Mouse (Mus musculus) brain, adult 10 weeks (tissue): ENCODE data around the gene Reg3g. TPM values are rescaled to one million over a fixed set of nuclear protein-coding genes. Genes with fewer than 3 reads are reported as not detected.

ENCODE experiments used
- polyA plus RNA-seq: library from polyadenylated mRNA; stranded (reverse); fragments of 350-450 nt; fragmentation: Illumina TruSeq; extraction: RNeasy Lipid Tissue Mini Kit (QIAGEN cat#74804); gene quantifications from one replicate; pipeline ENCODE4 v1.2.3, GENCODE M21; 2015; ENCODE audit warnings: low read depth, low replicate concordance

Gene Reg3g
- polyA plus RNA-seq, result not detected

GRCm38 (mm10) chr6:78468772-78469171, at the start of gene Reg3g:
TSS of gene Reg3g (minus strand) at chr6:78468872.

GRCm38 (mm10) chr6:78422411-78422810, 46.3 kb downstream of the Reg3g start, which contains the start of gene Reg1:
TSS of gene Reg1 (plus strand) at chr6:78422711.

Other genes starting within 250 kb of the Reg3g start
- not detected for gene Reg3b, start 98.2 kb downstream of the Reg3g start, polyA plus RNA-seq
- gene Reg3d, start 90.0 kb downstream of the Reg3g start, polyA plus RNA-seq, result not detected
- not detected for gene Reg3a, start 88.2 kb downstream of the Reg3g start, polyA plus RNA-seq
- gene Reg2, start 73.2 kb downstream of the Reg3g start, polyA plus RNA-seq, result not detected
- not detected for gene Reg1, start 46.2 kb downstream of the Reg3g start, polyA plus RNA-seq